Mouse (Mus musculus) ES-E14 (cell line): Measurements from ENCODE around the gene Nat8f6.
"Not testable (repeated sequence)": the region's sequence is repeated elsewhere in the genome, so short reads cannot be mapped to it uniquely, and the experiment has no call there.

Experiments used
- CHD2 ChIP-seq: IDR thresholded peaks from 2 replicates; pipeline ENCODE4 v1.6.1; 2014; ENCODE audit warnings: mild to moderate bottlenecking, low read depth, low read length, inconsistent platforms
- HCFC1 ChIP-seq: IDR thresholded peaks from 2 replicates; pipeline ENCODE4 v1.6.1; 2012; ENCODE audit warnings: low read length, inconsistent platforms, borderline replicate concordance; ENCODE audit not compliant: insufficient read depth
- MAFK ChIP-seq: IDR thresholded peaks from 2 replicates; pipeline ENCODE4 v1.6.1; 2014; ENCODE audit warnings: mild to moderate bottlenecking, low read depth, low read length, inconsistent platforms; ENCODE audit not compliant: insufficient read depth
- ZC3H11A ChIP-seq: IDR thresholded peaks from 2 replicates; pipeline ENCODE4 v1.6.1; 2012; ENCODE audit warnings: low read depth, mild to moderate bottlenecking, inconsistent platforms, low read length, borderline replicate concordance
- ZNF384 ChIP-seq: IDR thresholded peaks from 2 replicates; pipeline ENCODE4 v1.6.1; 2012; ENCODE audit warnings: low read depth, low read length, inconsistent platforms

- not testable (repeated sequence) for TF ChIP-seq CHD2, MAFK, ZNF384, ZC3H11A, HCFC1
Observed at GRCm38 (mm10) chr6:85836827-85837226, 16.1 kb upstream of the Nat8f6 start.
